Mouse (Mus musculus) G1E (cell line): ENCODE data around the gene Tas2r126. TPM values are rescaled to one million over a fixed set of nuclear protein-coding genes. Genes with fewer than 3 reads are reported as not detected.
"Not testable (repeated sequence)": the region's sequence is repeated elsewhere in the genome, so short reads cannot be mapped to it uniquely, and the experiment has no call there.

Source experiments
- ATAC-seq: 2 replicates; pipeline ENCODE4 v1.8.0; 2016; ENCODE audit warnings: mild to moderate bottlenecking; ENCODE audit not compliant: insufficient number of reproducible peaks, poor library complexity, low FRiP score, severe bottlenecking; ENCODE audit errors: extremely low read depth
- DNase-seq: peaks from one replicate; pipeline ENCODE4 v3.0.0; 2012; ENCODE audit warnings: low spot score
- H3K27me3 ChIP-seq: 2 replicates; pipeline ENCODE4 v1.6.1; 2012; ENCODE audit warnings: mild to moderate bottlenecking, low read length, inconsistent platforms; ENCODE audit not compliant: insufficient read depth
- H3K36me3 ChIP-seq: replicated peaks from 2 replicates; pipeline ENCODE3; 2012; ENCODE audit warnings: mild to moderate bottlenecking, inconsistent platforms
- H3K4me1 ChIP-seq: 2 replicates; pipeline ENCODE4 v1.6.1; 2012; ENCODE audit warnings: low read depth, low read length, inconsistent platforms, mixed read lengths; ENCODE audit not compliant: insufficient read depth
- H3K4me3 ChIP-seq: 2 replicates; pipeline ENCODE4 v1.5.1; 2012; ENCODE audit warnings: low read depth, mild to moderate bottlenecking, inconsistent platforms, low read length, moderate library complexity, mixed read lengths
- H3K9me3 ChIP-seq: replicated peaks from 2 replicates; pipeline ENCODE4 v1.6.1; 2012; ENCODE audit warnings: inconsistent platforms
- CTCF ChIP-seq: IDR thresholded peaks from 2 replicates; pipeline ENCODE4 v1.5.1; 2012; ENCODE audit warnings: low read depth, low read length, inconsistent platforms, mixed read lengths
- GATA1 ChIP-seq: IDR thresholded peaks from 2 replicates; pipeline ENCODE4 v1.6.1; 2012; ENCODE audit warnings: borderline replicate concordance, low read length, inconsistent platforms, mixed read lengths
- GATA2 ChIP-seq: IDR thresholded peaks from 2 replicates; pipeline ENCODE4 v1.6.1; 2012; ENCODE audit warnings: low read depth, low read length, inconsistent platforms, borderline replicate concordance
- POLR2AphosphoS5 ChIP-seq: IDR thresholded peaks from 2 replicates; pipeline ENCODE4 v1.6.1; 2012; ENCODE audit warnings: low read depth, low read length, inconsistent platforms; ENCODE audit not compliant: insufficient replicate concordance
- TAL1 ChIP-seq: conservative IDR thresholded peaks from 2 replicates; pipeline ENCODE4 v1.6.1; 2012; ENCODE audit warnings: low read depth, low read length, inconsistent platforms, mixed read lengths
- polyA plus RNA-seq: library from polyadenylated mRNA; stranded (reverse); fragments of >175 nt; gene quantifications from 2 replicates; pipeline ENCODE4 v1.2.3, GENCODE M21; 2012
- total RNA-seq, 2 experiments: library from RNA; stranded (forward) in 1 of 2; stranded (reverse) in 1 of 2; fragments of 200-1000 nt in 1 of 2; fragments of >200 nt in 1 of 2; fragmentation: Nextera tagmentation in 1 of 2; gene quantifications; 2 replicates each; pipeline ENCODE4 v1.2.3; 2014 to 2017

The Tas2r126 gene
- total and polyA plus RNA-seq, 3 experiments = not detected

DNA sequence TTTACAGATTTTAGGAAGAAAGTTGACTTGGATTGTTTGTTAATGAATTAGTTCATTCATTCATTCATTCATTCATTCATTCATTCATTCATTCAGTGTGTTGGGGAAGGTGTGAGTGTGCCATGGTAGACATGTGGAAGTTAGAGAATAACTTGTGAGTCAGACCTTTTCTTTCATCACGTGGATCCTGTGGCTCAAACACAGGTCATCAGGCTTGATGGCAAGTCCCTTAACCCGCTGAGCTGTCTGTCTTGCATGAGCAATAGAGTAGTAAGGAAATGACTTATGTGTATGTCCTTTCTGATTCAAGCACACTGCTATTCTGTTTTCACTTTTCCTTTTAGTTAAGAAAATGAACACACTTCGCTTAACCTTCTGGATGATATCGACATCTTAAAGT lies 36.2 kb downstream of the Tas2r126 start:
- no peaks in the 10 kb centered on the region for H3K27me3 ChIP-seq
- no peaks in the 10 kb centered on the region for H3K9me3 ChIP-seq
- DNase-seq = no peak
- H3K36me3 ChIP-seq = no peaks in the 10 kb centered on the region
- H3K4me3 ChIP-seq = no peak overlapping the region
- no peaks in the 10 kb centered on the region for H3K4me1 ChIP-seq
- TF ChIP-seq CTCF (no peak), GATA2 (no peak), POLR2AphosphoS5 (no peak), TAL1 (no peak), GATA1 (no peak)
- ATAC-seq = no peak

DNA sequence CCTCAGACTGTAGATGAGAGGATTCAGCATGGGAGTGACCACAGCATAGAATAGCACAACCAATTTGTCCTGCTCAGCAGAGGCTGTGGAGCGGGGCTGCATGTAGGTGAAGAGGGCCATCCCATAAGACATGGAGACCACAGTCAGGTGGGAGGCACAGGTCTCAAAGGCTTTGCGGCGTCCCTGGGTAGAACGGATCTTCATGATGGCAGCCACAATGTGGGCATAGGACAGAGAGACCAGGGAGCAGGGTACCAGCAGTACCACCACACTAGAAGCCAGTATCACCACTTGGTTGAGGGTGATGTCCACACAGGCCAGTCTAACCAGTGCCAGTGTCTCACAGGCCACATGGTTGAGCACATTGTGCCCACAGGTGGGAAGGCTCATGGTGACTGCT lies 37.0 kb downstream of the Tas2r126 start:
- not testable (repeated sequence) for H3K4me1 ChIP-seq, H3K36me3 ChIP-seq, ATAC-seq, DNase-seq, H3K27me3 ChIP-seq, H3K4me3 ChIP-seq, H3K9me3 ChIP-seq

DNA sequence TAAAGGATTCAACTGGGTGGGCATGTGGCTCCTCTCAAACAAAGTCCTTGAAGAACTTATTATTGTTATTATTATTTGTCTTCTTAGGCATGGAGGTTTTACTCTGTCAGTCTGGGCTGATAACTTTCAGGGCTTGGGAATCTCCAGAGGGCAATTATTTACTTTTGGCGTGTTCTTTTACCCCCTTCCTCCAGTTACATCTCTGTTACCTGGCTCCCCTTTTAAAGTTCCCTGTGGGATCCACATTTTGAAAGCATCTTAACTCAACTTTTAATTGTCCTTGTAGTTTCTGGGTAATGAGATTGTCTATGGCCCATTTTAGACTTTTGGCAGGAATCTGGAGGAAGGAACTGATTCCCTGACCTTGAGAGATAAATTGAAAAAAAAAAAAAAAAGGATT lies 41.9 kb downstream of the Tas2r126 start, which contains the start of gene Olfr457:
TSS of gene Olfr457 (minus strand) at position 101 of the 400 bp plus-strand sequence.
- DNase-seq = no peak
- TF ChIP-seq POLR2AphosphoS5 (no peak), CTCF (no peak), GATA2 (no peak), TAL1 (no peak), GATA1 (no peak)
- no peak for ATAC-seq
- Histone ChIP-seq H3K4me3 (no peak within 1 kb of the TSS), H3K36me3 (no peaks in the 10 kb centered on the region), H3K27me3 (no peaks in the 10 kb centered on the region), H3K9me3 (no peaks in the 10 kb centered on the region), H3K4me1 (no peaks in the 10 kb centered on the region)

DNA sequence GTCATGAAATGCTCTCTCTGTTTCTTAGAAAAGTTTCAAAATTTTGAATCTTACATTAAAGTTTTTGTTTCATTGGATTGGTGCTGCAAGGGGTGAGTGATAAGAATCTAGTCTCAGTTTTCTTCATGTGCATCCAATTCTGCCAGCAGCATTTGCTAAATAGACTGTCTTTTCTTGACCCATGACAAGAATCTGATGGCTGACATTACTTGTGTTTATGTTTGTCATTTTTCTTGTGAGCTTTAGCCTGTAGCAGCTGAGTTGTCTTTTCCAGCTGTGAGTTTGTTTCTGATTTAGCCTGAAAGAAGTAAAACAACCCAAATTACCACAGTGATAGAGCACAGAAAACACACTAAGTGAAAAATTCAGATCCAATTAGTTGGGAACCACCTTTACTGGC lies 50.3 kb downstream of the Tas2r126 start:
- no peak for TF ChIP-seq GATA2
- no peak for TF ChIP-seq GATA1
- no peak for TF ChIP-seq TAL1
- no peak for TF ChIP-seq POLR2AphosphoS5
- no peak for TF ChIP-seq CTCF
- no peak for ATAC-seq
- Histone ChIP-seq H3K27me3 (no peaks in the 10 kb centered on the region), H3K36me3 (no peaks in the 10 kb centered on the region), H3K4me3 (no peak overlapping the region), H3K4me1 (no peaks in the 10 kb centered on the region), H3K9me3 (no peaks in the 10 kb centered on the region)
- DNase-seq = no peak

Other genes with a start within 250 kb of the Tas2r126 start
- not detected in 2 replicates for gene Tas2r144, start 219.2 kb upstream of the Tas2r126 start, total RNA-seq (2014; fragmentation: Nextera tagmentation)
- 0.16 TPM in 1 of 2 replicates, not detected in the other for gene Tas2r144, start 219.2 kb upstream of the Tas2r126 start, total RNA-seq (2017)
- not detected in 2 replicates for gene Tas2r144, start 219.2 kb upstream of the Tas2r126 start, polyA plus RNA-seq
- gene Gstk1, start 188.6 kb upstream of the Tas2r126 start, total RNA-seq (2014; fragmentation: Nextera tagmentation) = 0.83 TPM in 1 of 2 replicates, not detected in the other
- 0.55 and 0.99 TPM in 2 replicates for gene Gstk1, start 188.6 kb upstream of the Tas2r126 start, total RNA-seq (2017)
- gene Gstk1, start 188.6 kb upstream of the Tas2r126 start, polyA plus RNA-seq = not detected in 2 replicates
- not detected in 2 replicates for gene Tmem139, start 172.6 kb upstream of the Tas2r126 start, total RNA-seq (2014; fragmentation: Nextera tagmentation)
- 0.11 TPM in 1 of 2 replicates, not detected in the other for gene Tmem139, start 172.6 kb upstream of the Tas2r126 start, total RNA-seq (2017)
- gene Tmem139, start 172.6 kb upstream of the Tas2r126 start, polyA plus RNA-seq = not detected in 2 replicates
- gene Casp2, start 169.6 kb upstream of the Tas2r126 start, total RNA-seq (2014; fragmentation: Nextera tagmentation) = 76.7 and 91.2 TPM in 2 replicates
- 64.4 and 66.5 TPM in 2 replicates for gene Casp2, start 169.6 kb upstream of the Tas2r126 start, total RNA-seq (2017)
- gene Casp2, start 169.6 kb upstream of the Tas2r126 start, polyA plus RNA-seq = 8.2 and 9.2 TPM in 2 replicates
- 0.24 and 0.45 TPM in 2 replicates for gene Clcn1, start 147.8 kb upstream of the Tas2r126 start, total RNA-seq (2014; fragmentation: Nextera tagmentation)
- gene Clcn1, start 147.8 kb upstream of the Tas2r126 start, total RNA-seq (2017) = 0.06 and 0.11 TPM in 2 replicates
- gene Clcn1, start 147.8 kb upstream of the Tas2r126 start, polyA plus RNA-seq = not detected in 2 replicates
- gene Fam131b, start 109.9 kb upstream of the Tas2r126 start, total RNA-seq (2014; fragmentation: Nextera tagmentation) = not detected in 2 replicates
- gene Fam131b, start 109.9 kb upstream of the Tas2r126 start, total RNA-seq (2017) = 0.05 TPM in 1 of 2 replicates, not detected in the other
- gene Fam131b, start 109.9 kb upstream of the Tas2r126 start, polyA plus RNA-seq = 0.01 TPM in 1 of 2 replicates, not detected in the other
- 70.2 and 70.3 TPM in 2 replicates for gene Zyx, start 84.9 kb upstream of the Tas2r126 start, total RNA-seq (2014; fragmentation: Nextera tagmentation)
- gene Zyx, start 84.9 kb upstream of the Tas2r126 start, total RNA-seq (2017) = 14.8 and 19.1 TPM in 2 replicates
- gene Zyx, start 84.9 kb upstream of the Tas2r126 start, polyA plus RNA-seq = 319 and 320 TPM in 2 replicates
- gene Epha1, start 61.3 kb upstream of the Tas2r126 start, total RNA-seq (2014; fragmentation: Nextera tagmentation) = not detected in 2 replicates
- gene Epha1, start 61.3 kb upstream of the Tas2r126 start, total RNA-seq (2017) = 0.23 TPM in 1 of 2 replicates, not detected in the other
- gene Epha1, start 61.3 kb upstream of the Tas2r126 start, polyA plus RNA-seq = not detected in 2 replicates
- not detected in 2 replicates for gene Tas2r143, start 34.3 kb upstream of the Tas2r126 start, total RNA-seq (2014; fragmentation: Nextera tagmentation)
- gene Tas2r143, start 34.3 kb upstream of the Tas2r126 start, total RNA-seq (2017) = 0.22 and 0.23 TPM in 2 replicates
- gene Tas2r143, start 34.3 kb upstream of the Tas2r126 start, polyA plus RNA-seq = not detected in 2 replicates
- not detected in 2 replicates for gene Tas2r135, start 29.1 kb upstream of the Tas2r126 start, total RNA-seq (2014; fragmentation: Nextera tagmentation)
- 0.27 TPM in 1 of 2 replicates, not detected in the other for gene Tas2r135, start 29.1 kb upstream of the Tas2r126 start, total RNA-seq (2017)
- not detected in 2 replicates for gene Tas2r135, start 29.1 kb upstream of the Tas2r126 start, polyA plus RNA-seq
- gene Olfr458, start 30.7 kb downstream of the Tas2r126 start, total RNA-seq (2014; fragmentation: Nextera tagmentation) = not detected in 2 replicates
- gene Olfr458, start 30.7 kb downstream of the Tas2r126 start, total RNA-seq (2017) = 0.05 and 0.17 TPM in 2 replicates
- not detected in 2 replicates for gene Olfr458, start 30.7 kb downstream of the Tas2r126 start, polyA plus RNA-seq
- not detected in 2 replicates for gene Olfr457, start 41.8 kb downstream of the Tas2r126 start, total RNA-seq (2014; fragmentation: Nextera tagmentation)
- 0.11 TPM in 1 of 2 replicates, not detected in the other for gene Olfr457, start 41.8 kb downstream of the Tas2r126 start, total RNA-seq (2017)
- gene Olfr457, start 41.8 kb downstream of the Tas2r126 start, polyA plus RNA-seq = not detected in 2 replicates
- gene Olfr456, start 52.7 kb downstream of the Tas2r126 start, total RNA-seq (2014; fragmentation: Nextera tagmentation) = not detected in 2 replicates
- not detected in 2 replicates for gene Olfr456, start 52.7 kb downstream of the Tas2r126 start, total RNA-seq (2017)
- gene Olfr456, start 52.7 kb downstream of the Tas2r126 start, polyA plus RNA-seq = not detected in 2 replicates
- gene Olfr455, start 113.1 kb downstream of the Tas2r126 start, total RNA-seq (2014; fragmentation: Nextera tagmentation) = not detected in 2 replicates
- not detected in 2 replicates for gene Olfr455, start 113.1 kb downstream of the Tas2r126 start, total RNA-seq (2017)
- gene Olfr455, start 113.1 kb downstream of the Tas2r126 start, polyA plus RNA-seq = not detected in 2 replicates
- not detected in 2 replicates for gene Tcaf3, start 163.2 kb downstream of the Tas2r126 start, total RNA-seq (2014; fragmentation: Nextera tagmentation)
- 0.16 and 0.46 TPM in 2 replicates for gene Tcaf3, start 163.2 kb downstream of the Tas2r126 start, total RNA-seq (2017)
- gene Tcaf3, start 163.2 kb downstream of the Tas2r126 start, polyA plus RNA-seq = not detected in 2 replicates
- gene Tcaf2, start 210.7 kb downstream of the Tas2r126 start, total RNA-seq (2014; fragmentation: Nextera tagmentation) = not detected in 2 replicates
- gene Tcaf2, start 210.7 kb downstream of the Tas2r126 start, total RNA-seq (2017) = 0.11 TPM in 1 of 2 replicates, not detected in the other
- not detected in 2 replicates for gene Tcaf2, start 210.7 kb downstream of the Tas2r126 start, polyA plus RNA-seq